Mouse (Mus musculus): ENCODE results near the gene Atp1b1.

- TF ChIP-seq CTCF (IDR thresholded peaks at IDR 0.05; ENCODE audit: borderline replicate concordance, insufficient read depth, low read length) = no peak
- TF ChIP-seq POLR2A (IDR thresholded peaks at IDR 0.05; ENCODE audit: low read depth, low read length) = no peak
Observed at GRCm38 (mm10) chr1:164475895-164476294, 17.7 kb upstream of the Atp1b1 start.
